Mouse (Mus musculus) kidney, adult 2 months (tissue): Measurements from ENCODE around the gene Tsc1.
A peak's percentile ranks its signal among the peaks of the same experiment; 100 is the strongest.

Source experiments
- CTCF ChIP-seq: fragments of 200-500 bp; conservative IDR thresholded peaks from 2 replicates; pipeline ENCODE4 v1.5.1; 2011; ENCODE audit warnings: low read depth, mild to moderate bottlenecking, control low read depth, low read length, moderate library complexity, mixed read lengths; ENCODE audit not compliant: insufficient read depth, insufficient read length
- POLR2A ChIP-seq: fragments of 200-500 bp; IDR thresholded peaks from one replicate; pipeline ENCODE4 v1.6.1; 2011; ENCODE audit warnings: low read depth, low read length, control low read depth

GRCm38 (mm10) chr2:28596998-28597397 lies 44.0 kb upstream of the Tsc1 start:
- TF ChIP-seq POLR2A (no peak), CTCF (0 out of 2 replicates have a peak, but pooled peaks have one; percentile 20)
